Mouse (Mus musculus) liver, adult (tissue): ENCODE data around the gene Dcaf4.

Source experiments
- GATA4 ChIP-seq: IDR thresholded peaks from 2 replicates; pipeline ENCODE4 v1.6.1; 2014; ENCODE audit warnings: mild to moderate bottlenecking, low read length; ENCODE audit not compliant: insufficient replicate concordance

Dcaf4 gene

GRCm38 (mm10) chr12:83555605-83556004 lies 35.3 kb downstream of the Dcaf4 start:
- no peak for TF ChIP-seq GATA4

DNA sequence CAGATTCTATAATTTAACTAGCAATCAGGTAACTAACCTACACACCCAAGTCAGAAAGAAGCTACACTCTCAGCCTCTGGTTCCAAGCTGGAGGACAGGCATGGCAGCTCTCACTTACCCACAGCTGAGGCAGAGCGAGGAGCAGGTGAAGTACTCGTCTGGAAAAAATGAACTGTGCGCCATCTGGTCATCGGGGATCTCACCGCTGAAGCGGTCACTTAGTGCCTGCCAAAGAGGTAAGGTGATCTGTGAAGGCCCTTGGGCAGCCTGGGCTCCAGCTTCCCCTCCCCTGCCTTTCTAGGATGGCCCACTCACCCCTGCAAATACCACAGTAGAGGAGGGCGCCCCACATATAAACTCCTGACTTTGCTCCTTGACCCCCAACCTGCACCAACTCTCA lies 38.2 kb downstream of the Dcaf4 start:
- TF ChIP-seq GATA4 = no peak

DNA sequence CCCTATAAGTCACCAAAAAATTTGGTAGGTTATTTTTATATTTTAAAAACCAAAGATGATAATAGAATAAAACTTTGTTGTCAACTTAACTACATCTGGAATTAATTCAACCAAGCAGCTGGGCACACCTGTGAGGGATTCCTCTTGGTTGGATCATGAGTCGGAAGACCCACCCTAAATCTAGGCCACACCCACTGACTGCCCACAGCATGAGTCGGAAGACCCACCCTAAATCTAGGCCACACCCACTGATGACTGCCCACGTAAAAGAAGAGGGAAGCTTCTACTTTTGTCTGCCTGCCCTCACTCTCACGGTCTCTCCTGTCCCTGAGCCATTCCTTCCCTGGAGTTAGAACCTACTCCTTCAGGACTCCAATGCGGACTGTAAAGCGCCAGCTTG lies 39.9 kb downstream of the Dcaf4 start:
- TF ChIP-seq GATA4 = no peak

- no peak for TF ChIP-seq GATA4
Measured at GRCm38 (mm10) chr12:83562589-83562988, 42.3 kb downstream of the Dcaf4 start.

DNA sequence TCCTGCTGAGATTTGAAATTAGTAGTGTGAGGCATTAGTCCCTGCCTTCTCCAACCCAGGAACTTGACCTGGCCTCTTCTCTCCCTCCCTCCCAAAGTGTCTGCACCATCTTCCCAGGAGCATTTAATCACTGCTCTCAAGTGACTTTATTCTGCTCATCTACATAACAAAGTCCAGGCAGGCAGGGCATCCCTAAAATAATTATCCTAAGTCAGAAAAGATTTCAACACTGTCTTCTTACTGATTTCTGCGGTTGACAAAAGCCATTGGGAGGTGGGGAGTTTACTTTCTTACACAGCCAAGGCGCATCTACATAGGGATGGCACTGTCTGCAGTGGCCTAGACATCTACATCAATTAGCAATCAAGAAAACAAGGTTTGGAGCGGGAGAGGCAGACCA lies 49.6 kb downstream of the Dcaf4 start:
- TF ChIP-seq GATA4 = no peak

DNA sequence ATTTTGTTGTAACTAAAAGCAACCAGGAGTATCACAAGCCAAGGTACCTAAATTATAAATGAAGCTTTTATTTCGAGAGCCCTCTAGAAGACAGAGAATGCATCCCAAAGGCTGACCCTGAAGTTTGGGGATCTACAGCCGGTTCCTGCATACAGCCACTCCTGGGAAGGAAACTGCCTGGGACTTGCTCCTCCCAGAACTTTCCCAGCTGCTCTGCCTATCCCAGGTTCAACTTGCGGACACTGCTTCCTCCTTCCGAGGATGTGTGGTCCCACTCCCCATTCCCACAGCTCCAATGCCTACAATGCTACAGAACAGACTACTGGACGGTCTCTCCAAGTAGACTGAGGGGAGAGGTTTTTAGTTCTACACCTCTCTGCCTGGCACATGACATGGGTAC lies 52.5 kb downstream of the Dcaf4 start:
- no peak for TF ChIP-seq GATA4

GRCm38 (mm10) chr12:83577445-83577844 lies 57.2 kb downstream of the Dcaf4 start:
- TF ChIP-seq GATA4 = no peak

DNA sequence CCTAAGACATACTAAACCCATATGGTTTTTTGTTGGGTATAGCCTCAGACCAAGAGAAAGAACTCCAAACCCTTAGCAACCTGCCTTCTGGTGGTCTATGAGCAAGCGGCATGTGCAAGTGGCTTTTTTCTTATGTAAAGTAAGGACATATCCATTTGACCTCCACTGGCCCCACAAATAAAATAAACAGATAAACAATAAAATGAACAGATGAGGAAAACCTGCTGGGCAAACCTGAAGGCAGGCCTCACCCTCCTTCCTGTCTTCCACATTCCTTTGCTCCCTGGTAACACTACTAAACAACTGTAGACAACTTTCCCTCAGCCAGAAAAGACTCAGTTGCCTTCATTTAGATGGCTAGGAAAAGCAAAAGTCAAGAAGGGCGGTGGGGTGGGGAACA lies 58.1 kb downstream of the Dcaf4 start:
- TF ChIP-seq GATA4 = no peak

- peak; percentile 73; the same call in 1 of the 2 replicates for TF ChIP-seq GATA4
Measured at GRCm38 (mm10) chr12:83578896-83579569, 58.8 kb downstream of the Dcaf4 start.

GRCm38 (mm10) chr12:83580283-83580682 lies 60.0 kb downstream of the Dcaf4 start:
- no peak; the same call in 1 of the 2 replicates for TF ChIP-seq GATA4

- no peak for TF ChIP-seq GATA4
Measured at GRCm38 (mm10) chr12:83582106-83582505, 61.8 kb downstream of the Dcaf4 start.

DNA sequence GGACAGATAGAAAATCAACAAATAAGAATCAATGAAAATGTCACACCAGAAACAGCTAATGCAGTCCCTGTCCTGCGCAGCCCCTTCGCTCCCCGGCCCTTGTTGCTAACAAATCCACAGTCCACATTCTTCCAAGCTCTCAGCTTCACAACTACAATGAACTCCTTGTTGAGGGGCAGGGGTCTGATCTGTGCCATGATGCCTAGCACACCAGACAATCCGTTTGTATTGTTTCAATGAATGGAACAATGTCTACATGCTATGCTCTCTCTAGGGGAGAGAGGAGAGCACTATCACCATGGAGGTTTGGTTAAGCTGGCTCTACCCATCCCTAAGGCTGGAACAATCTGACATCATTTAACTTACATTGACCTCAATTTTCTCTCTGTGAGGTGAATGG lies 62.5 kb downstream of the Dcaf4 start:
- no peak for TF ChIP-seq GATA4

GRCm38 (mm10) chr12:83586628-83587027 lies 66.4 kb downstream of the Dcaf4 start:
- no peak for TF ChIP-seq GATA4
